Mouse (Mus musculus): ENCODE results near the gene Igdcc4. TPM values are rescaled to one million over a fixed set of nuclear protein-coding genes. Genes with fewer than 3 reads are reported as not detected.
"Not testable (repeated sequence)": the region's sequence is repeated elsewhere in the genome, so short reads cannot be mapped to it uniquely, and the experiment has no call there.

Gene Igdcc4
- polyA plus RNA-seq, 1 experiment from 2014 or later: 11.1 TPM

GRCm38 (mm10) chr9:65077536-65077935 lies 23.8 kb upstream of the Igdcc4 start:
- no peaks in the 10 kb centered on the region for H3K4me1 ChIP-seq (replicated peaks; ENCODE audit: control insufficient read depth, insufficient read depth)
- no peaks in the 10 kb centered on the region for H3K9me3 ChIP-seq (ENCODE audit: control insufficient read depth, low read length)
- no peak overlapping the region for H3K27ac ChIP-seq (replicated peaks)
- H3K4me2 ChIP-seq (replicated peaks; ENCODE audit: low read depth): no peak overlapping the region
- H3K9ac ChIP-seq (ENCODE audit: low read length): no peak overlapping the region
- TF ChIP-seq EP300 (optimal IDR thresholded peaks at IDR 0.05): no peak
- TF ChIP-seq CTCF (IDR thresholded peaks at IDR 0.05; ENCODE audit: low read depth): no peak
- DNase-seq (ENCODE audit: low spot score) (no peak), ATAC-seq (ENCODE audit: low FRiP score, low TSS enrichment) (no peak)
- no peak overlapping the region for H3K4me3 ChIP-seq (ENCODE audit: low read depth, low read length)
- whole genome bisulfite sequencing: 81% methylated on average over 5 of the region's 5 CpGs
- peaks cover 21% of the 10 kb centered on the region for H3K36me3 ChIP-seq (ENCODE audit: control insufficient read depth, insufficient read depth, low read length)
- H3K27me3 ChIP-seq (ENCODE audit: control insufficient read depth, insufficient read depth, low read length): no peaks in the 10 kb centered on the region

- WGBS: 88% methylated on average over 2 of the region's 2 CpGs
- not testable (repeated sequence) for ATAC-seq (ENCODE audit: low FRiP score, low TSS enrichment); H3K4me2 ChIP-seq (replicated peaks; ENCODE audit: low read depth); H3K4me1 ChIP-seq (replicated peaks; ENCODE audit: control insufficient read depth, insufficient read depth); H3K9ac ChIP-seq (ENCODE audit: low read length); H3K27me3 ChIP-seq (ENCODE audit: control insufficient read depth, insufficient read depth, low read length); H3K4me3 ChIP-seq (ENCODE audit: low read depth, low read length); H3K9me3 ChIP-seq (ENCODE audit: control insufficient read depth, low read length); H3K27ac ChIP-seq (replicated peaks); DNase-seq (ENCODE audit: low spot score)
- H3K36me3 ChIP-seq (ENCODE audit: control insufficient read depth, insufficient read depth, low read length): peaks cover 24% of the 10 kb centered on the region
These were observed 21.1 kb upstream of the Igdcc4 start for GRCm38 (mm10) chr9:65080141-65080540.

GRCm38 (mm10) chr9:65083075-65083765 lies 18.1 kb upstream of the Igdcc4 start:
- Histone ChIP-seq H3K27ac (replicated peaks) (no peak overlapping the region), H3K4me1 (replicated peaks; ENCODE audit: control insufficient read depth, insufficient read depth) (no peaks in the 10 kb centered on the region), H3K4me3 (ENCODE audit: low read depth, low read length) (no peak overlapping the region), H3K9ac (ENCODE audit: low read length) (no peak overlapping the region), H3K9me3 (ENCODE audit: control insufficient read depth, low read length) (no peaks in the 10 kb centered on the region), H3K27me3 (ENCODE audit: control insufficient read depth, insufficient read depth, low read length) (no peaks in the 10 kb centered on the region), H3K36me3 (ENCODE audit: control insufficient read depth, insufficient read depth, low read length) (peaks cover 16% of the 10 kb centered on the region), H3K4me2 (replicated peaks; ENCODE audit: low read depth) (no peak overlapping the region)
- 87% methylated on average over 18 of the region's 18 CpGs for WGBS
- ATAC-seq (ENCODE audit: low FRiP score, low TSS enrichment): no peak
- TF ChIP-seq CTCF (IDR thresholded peaks at IDR 0.05; ENCODE audit: low read depth) (no peak), EP300 (optimal IDR thresholded peaks at IDR 0.05) (no peak)
- DNase-seq (ENCODE audit: low spot score): no peak

GRCm38 (mm10) chr9:65084198-65084807 lies 17.0 kb upstream of the Igdcc4 start:
- Histone ChIP-seq H3K27ac (replicated peaks) (no peak overlapping the region), H3K4me3 (ENCODE audit: low read depth, low read length) (no peak overlapping the region), H3K9ac (ENCODE audit: low read length) (no peak overlapping the region), H3K4me2 (replicated peaks; ENCODE audit: low read depth) (no peak overlapping the region), H3K36me3 (ENCODE audit: control insufficient read depth, insufficient read depth, low read length) (peaks cover 7% of the 10 kb centered on the region; the same call in 1 of the 2 replicates), H3K9me3 (ENCODE audit: control insufficient read depth, low read length) (no peaks in the 10 kb centered on the region), H3K27me3 (ENCODE audit: control insufficient read depth, insufficient read depth, low read length) (no peaks in the 10 kb centered on the region), H3K4me1 (replicated peaks; ENCODE audit: control insufficient read depth, insufficient read depth) (no peaks in the 10 kb centered on the region)
- peak; percentile 94 for ATAC-seq (ENCODE audit: low FRiP score, low TSS enrichment)
- TF ChIP-seq CTCF (IDR thresholded peaks at IDR 0.05; ENCODE audit: low read depth): no peak
- no peak for TF ChIP-seq EP300 (optimal IDR thresholded peaks at IDR 0.05)
- 60% methylated on average over 7 of the region's 7 CpGs for WGBS
- DNase-seq (ENCODE audit: low spot score): peak; percentile 67

- Histone ChIP-seq H3K4me3 (ENCODE audit: low read depth, low read length) (no peak overlapping the region), H3K36me3 (ENCODE audit: control insufficient read depth, insufficient read depth, low read length) (peaks cover 4% of the 10 kb centered on the region; the same call in 1 of the 2 replicates), H3K4me1 (replicated peaks; ENCODE audit: control insufficient read depth, insufficient read depth) (no peaks in the 10 kb centered on the region), H3K27me3 (ENCODE audit: control insufficient read depth, insufficient read depth, low read length) (no peaks in the 10 kb centered on the region), H3K27ac (replicated peaks) (no peak overlapping the region), H3K9me3 (ENCODE audit: control insufficient read depth, low read length) (no peaks in the 10 kb centered on the region), H3K9ac (ENCODE audit: low read length) (no peak overlapping the region), H3K4me2 (replicated peaks; ENCODE audit: low read depth) (no peak overlapping the region)
- no peak for ATAC-seq (ENCODE audit: low FRiP score, low TSS enrichment)
- TF ChIP-seq EP300 (optimal IDR thresholded peaks at IDR 0.05) (no peak), CTCF (IDR thresholded peaks at IDR 0.05; ENCODE audit: low read depth) (no peak)
- WGBS: 79% methylated on average over 1 of the region's 1 CpGs
- DNase-seq (ENCODE audit: low spot score): no peak
These were observed 16.0 kb upstream of the Igdcc4 start for GRCm38 (mm10) chr9:65085270-65085669.

GRCm38 (mm10) chr9:65086801-65087200 lies 14.5 kb upstream of the Igdcc4 start:
- no peaks in the 10 kb centered on the region for H3K27me3 ChIP-seq (ENCODE audit: control insufficient read depth, insufficient read depth, low read length)
- H3K4me1 ChIP-seq (replicated peaks; ENCODE audit: control insufficient read depth, insufficient read depth): no peaks in the 10 kb centered on the region
- no peaks in the 10 kb centered on the region for H3K9me3 ChIP-seq (ENCODE audit: control insufficient read depth, low read length)
- H3K4me2 ChIP-seq (replicated peaks; ENCODE audit: low read depth): no peak overlapping the region
- ATAC-seq (ENCODE audit: low FRiP score, low TSS enrichment) (no peak), DNase-seq (ENCODE audit: low spot score) (no peak)
- no peak overlapping the region for H3K9ac ChIP-seq (ENCODE audit: low read length)
- peaks cover 4% of the 10 kb centered on the region; the same call in 1 of the 2 replicates for H3K36me3 ChIP-seq (ENCODE audit: control insufficient read depth, insufficient read depth, low read length)
- no peak for TF ChIP-seq EP300 (optimal IDR thresholded peaks at IDR 0.05)
- no peak for TF ChIP-seq CTCF (IDR thresholded peaks at IDR 0.05; ENCODE audit: low read depth)
- WGBS: 17% methylated on average over 1 of the region's 1 CpGs
- H3K4me3 ChIP-seq (ENCODE audit: low read depth, low read length): no peak overlapping the region
- H3K27ac ChIP-seq (replicated peaks): no peak overlapping the region

Measured in stomach, postnatal 0 days (tissue).